Mouse (Mus musculus) liver, adult 2 months (tissue): ENCODE measurements around the gene Sema5a.

Experiments used
- CTCF ChIP-seq: fragments of 200-500 bp; IDR thresholded peaks from 2 replicates; pipeline ENCODE4 v1.5.1; 2011; ENCODE audit warnings: low read depth, low read length, control low read depth
- POLR2A ChIP-seq: fragments of 200-500 bp; IDR thresholded peaks from 2 replicates; pipeline ENCODE4 v1.6.1; 2011; ENCODE audit warnings: low read length, control low read depth; ENCODE audit not compliant: insufficient read depth; ENCODE audit errors: extremely low read depth

GRCm38 (mm10) chr15:32637879-32638278, 393.3 kb downstream of the Sema5a start:
- TF ChIP-seq CTCF (no peak), POLR2A (no peak)
